Mouse (Mus musculus): Measurements from ENCODE around the gene Cd151.

Gene Cd151

DNA sequence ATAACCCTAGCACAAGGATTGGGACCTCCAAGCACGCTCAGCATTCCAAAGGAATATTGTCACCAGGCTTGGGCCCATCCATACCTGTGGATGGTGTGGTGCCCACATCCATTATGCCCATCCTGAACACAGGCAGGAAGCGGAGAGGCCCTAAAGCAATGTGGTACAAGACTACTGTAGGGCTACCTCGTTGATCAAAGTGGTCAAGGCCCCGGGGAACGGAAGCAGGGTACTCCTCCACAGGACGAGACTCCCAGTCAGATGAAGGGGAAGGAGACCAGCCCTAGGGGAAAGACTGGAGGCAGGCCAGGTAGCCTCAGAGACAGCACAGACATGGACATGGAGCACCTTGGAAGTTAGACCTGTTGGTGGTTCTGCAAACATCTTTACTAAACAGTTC, 5.6 kb downstream of the Cd151 start:
- no peak for DNase-seq (ENCODE audit: low read depth, low spot score)

DNA sequence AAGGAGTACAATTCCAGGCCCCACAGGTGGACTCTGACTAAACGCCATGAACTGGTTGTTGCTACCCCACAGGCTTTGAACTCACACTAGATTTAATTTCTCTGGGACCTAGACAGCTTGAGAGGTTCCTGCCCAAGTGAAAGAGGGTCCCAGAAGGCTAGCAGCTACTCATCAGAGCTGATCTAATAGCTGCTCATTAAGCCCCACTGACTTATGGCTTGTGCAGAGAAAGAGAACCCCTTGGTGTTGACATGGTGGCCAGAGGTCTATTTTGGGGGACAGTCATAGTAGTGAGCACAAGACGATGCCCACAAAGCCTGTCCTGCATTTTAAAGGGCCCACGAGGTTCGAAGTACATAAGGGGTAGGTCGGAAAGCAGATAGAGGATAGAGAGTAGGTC, 7.0 kb downstream of the Cd151 start:
- no peak for DNase-seq (ENCODE audit: low read depth, low spot score)

DNA sequence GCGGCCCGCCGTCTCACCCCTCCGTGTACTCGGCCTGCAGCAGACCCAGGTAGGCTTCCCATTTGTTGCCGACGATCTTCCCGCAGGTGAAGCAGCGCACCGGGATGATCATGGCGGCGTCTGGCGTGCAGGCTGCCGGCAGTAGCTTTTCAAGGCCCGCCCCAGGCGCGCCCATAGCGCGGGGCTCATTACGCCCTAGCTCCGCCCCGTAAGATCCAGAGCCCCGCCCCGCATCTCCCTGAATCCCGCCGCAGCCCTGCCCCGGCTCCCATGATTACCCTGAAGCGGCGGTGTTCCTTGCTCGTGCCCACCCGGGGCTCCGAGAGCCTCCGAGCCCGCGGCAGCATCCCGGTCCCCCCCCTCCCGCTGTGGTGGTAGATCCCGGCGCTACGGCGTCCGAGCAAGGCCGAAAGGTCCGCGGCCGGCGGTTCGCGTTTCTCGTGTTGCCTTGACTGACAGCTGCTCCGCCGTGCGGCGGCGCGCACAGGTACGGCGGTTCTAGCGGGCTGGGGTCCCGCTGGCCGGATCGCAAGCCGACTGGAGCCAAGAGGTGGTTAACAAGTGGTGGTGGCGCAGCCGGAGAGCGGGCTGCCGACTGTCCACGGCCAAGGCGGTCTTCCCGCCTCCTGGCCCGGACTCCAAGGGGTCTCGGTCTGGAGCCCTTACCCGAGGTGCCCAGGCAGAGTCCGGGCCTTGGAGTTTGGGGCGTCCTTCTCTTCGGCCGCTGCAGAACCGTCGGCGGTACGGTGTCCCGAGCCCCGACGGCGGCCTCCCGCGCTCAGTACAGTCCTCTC, 8.0 kb downstream of the Cd151 start, which contains the start of the genes Polr2l and Tspan4:
Polr2l (minus strand) TSS at position 122 of the 794 bp plus-strand sequence.
Tspan4 (plus strand) TSS at position 230 of the 794 bp plus-strand sequence.
- peak; percentile 91 for DNase-seq (ENCODE audit: low read depth, low spot score)

DNA sequence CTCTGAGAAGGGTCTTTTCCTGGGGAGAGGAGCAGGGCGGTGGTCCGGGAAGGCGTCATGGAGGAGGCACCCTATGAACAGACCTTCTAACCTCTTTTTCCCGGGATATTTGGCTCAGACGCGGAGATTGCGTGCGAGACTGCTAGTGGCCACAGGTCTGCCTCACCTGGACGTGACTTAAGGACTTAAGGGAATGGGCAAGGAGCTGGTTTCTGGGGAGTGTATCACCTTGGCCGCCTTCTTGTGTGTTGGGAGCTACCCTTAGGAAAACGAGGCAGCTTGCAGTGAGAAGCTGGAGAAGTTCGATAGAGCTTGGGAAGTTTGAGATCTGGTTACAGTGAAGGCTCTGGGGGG, 8.6 kb downstream of the Cd151 start:
- no peak for DNase-seq (ENCODE audit: low read depth, low spot score)

DNA sequence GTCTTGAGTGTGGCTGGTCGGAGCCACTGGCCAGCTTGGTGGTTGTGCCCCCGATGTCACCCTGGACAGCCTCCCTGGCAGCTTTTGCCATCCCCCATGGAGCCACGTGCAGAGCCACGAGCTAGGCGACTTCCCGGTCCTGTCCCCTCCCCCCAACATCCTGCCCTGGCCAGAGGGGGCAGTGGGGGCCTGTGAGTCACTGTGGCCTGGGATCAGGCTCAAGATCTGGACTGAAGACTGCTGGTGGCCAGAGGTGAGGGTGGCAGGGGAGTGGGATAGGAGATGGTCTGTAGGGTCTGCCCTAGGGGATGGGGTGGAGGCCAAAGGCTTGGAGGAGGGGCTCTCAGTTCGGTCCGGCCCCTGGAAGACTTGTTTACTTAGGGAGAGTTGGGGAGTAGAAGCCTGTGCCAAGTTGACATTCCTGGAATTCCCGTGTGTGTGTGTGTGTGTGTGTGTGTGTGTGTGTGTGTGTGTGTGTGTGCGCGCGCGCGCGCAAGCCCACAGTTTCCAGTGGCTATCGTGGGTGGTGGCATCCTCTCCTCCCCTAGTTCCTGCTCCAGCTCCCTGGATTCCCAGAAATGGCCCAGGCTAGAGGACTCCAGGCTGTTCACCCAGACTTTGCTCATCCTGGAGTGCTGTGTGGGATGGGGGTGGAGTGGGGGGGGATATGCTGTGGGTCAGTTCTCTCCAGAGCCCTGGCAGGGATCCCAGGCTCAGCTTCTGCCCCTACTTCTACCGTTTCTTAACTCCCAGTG, 9.2 kb downstream of the Cd151 start:
- peak; percentile 41 for DNase-seq (ENCODE audit: low read depth, low spot score)

DNA sequence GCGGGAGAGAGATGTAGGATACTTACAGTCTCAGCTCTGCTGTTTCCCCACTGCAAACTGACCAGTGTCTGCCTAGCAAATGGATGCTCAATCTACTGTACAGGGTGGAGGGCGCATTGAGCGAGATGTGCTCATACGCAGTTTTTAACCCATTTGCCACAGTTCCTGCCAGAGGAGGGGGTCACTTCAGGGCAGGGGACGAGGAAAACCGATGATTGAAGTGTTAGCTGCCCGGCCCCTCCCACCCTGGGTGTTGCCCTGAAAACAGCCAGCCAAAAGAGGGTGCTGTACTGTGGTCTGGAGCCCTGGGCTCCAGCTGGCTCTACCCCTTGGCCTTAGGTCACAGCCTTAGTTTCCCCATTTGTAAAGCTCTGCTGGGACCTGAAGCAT, 9.8 kb downstream of the Cd151 start:
- DNase-seq (ENCODE audit: low read depth, low spot score) = no peak

DNA sequence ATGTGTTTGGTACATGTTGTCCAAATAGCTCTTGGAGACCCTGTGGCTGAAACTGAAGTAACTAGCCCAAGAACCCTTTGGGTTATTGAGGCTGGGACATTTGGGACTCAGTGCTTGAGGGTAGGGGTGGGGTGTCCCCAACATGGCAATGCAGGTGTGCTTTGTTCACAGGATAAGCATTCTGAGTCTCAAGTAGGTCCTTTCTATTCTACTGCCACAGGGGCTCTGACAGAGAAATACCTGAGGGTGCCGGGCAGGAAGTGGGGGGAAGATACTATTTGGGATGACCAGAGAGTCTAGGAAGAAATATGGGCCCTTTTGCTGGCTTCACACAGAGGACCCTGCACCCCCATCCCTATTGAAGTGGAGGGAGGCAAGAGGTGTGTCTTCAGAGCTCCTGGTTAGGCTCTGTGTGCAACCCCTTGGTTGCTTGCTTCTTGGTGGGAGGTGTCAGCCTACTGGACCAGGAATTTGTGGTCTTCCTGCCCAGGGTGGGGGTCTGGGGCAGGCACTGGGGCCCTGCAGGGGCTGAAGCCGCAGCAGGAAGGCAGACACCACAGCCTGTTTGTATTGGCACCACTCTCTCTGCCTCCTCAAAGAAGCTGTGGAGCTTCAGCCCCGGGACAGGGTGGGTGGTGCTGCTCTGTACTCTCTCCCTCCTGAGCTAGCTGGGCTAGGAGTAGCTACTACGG, 10.5 kb downstream of the Cd151 start:
- DNase-seq (ENCODE audit: low read depth, low spot score) = no peak

DNA sequence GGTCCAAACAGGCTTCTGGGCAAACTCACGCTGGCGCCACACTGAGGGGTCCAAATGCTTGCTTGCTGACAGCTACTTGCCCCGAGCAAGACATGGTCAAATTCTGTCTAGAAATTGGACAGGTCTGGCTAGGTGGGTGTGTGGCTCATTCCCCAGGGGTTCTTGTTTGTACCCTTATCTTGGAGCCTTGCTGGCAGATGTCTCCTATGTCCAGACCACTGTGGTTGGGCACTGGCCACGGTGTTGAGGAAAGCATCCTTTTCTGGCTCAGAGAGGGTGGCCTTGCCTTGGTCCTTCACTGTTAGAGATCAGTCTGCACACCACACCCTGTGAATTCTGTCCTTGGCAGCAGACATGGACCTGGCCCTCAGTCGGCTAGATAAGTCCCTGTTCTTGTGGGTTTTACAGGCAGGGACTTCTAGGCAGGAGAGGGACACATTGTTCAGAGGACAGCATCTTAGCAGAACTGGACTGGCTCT, 11.1 kb downstream of the Cd151 start:
- no peak for DNase-seq (ENCODE audit: low read depth, low spot score)

DNA sequence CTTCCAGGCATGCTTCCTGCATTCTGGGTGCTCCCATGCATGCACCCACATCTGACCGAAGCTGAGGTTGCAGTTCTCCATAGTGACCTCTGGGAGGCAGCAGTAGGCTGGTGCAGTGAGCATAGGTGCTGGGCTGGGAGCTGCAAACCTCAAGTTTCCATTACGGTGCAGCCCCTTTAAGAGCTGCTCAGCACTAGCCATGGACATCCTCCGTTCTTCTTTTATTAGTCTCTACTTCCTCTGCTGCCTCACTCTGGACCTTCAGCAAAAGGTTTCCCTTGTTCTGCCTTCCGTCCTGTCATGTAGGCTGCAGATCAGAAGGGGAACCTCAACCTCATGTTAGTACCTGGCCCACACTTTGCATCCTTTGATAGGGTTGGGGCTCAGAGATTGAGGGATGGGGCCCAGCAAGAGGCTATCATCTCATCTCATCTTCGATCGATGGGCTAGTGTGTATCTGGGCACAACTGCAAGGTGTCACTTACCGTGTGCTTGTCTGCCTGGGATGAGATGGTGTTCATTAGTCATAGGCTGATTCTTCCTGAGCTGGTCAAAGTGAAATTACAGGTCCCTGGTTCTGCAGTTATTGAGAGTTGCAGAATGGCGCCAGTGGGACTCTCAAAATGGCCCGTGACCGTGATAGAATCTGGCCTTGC, 13.8 kb downstream of the Cd151 start:
- DNase-seq (ENCODE audit: low read depth, low spot score) = peak; percentile 88

DNA sequence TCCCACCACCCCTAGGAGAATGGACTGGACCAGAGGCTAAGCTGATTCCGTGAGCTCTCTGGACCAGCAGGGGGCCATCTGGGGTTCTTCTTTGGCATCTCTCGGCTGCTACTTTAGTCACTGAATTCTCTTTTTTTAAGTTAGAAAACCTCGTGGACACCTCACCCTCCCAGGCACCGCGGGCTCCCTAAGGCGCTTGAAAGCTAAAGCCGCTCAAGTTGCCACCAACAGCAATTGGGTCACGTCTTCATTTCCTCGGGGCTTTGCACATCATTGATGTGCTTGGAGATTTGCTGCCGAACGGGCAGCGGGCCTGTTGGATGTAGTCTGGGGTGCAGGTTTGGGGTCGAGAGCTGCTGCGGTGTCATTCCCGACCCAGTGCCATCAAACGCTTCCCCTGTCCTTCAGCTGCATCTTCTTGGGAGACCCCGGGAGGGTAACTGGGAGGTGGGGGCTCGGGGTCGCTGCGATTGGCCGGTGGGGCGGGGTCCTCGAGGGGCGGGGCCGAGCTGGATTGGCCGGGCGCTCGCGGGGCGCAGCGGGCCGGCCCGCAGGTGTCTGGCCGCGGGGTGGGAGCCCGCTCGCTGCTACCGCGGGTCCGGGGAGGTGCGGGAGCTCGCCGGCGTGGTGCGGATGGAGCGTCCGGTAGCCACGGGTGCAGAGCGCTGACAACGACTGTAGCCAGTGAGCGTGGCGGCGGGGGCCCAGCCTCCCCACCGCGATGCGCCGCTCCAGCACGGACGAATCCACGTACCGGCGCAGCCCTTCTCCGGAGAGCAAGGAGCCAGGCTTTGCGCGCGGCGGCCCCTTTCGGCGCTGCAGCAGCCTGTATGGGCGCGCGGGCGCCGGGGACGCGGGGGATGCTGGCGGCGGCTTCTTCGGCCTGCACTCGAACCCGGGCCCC, 14.6 kb downstream of the Cd151 start:
- peak; percentile 65 for DNase-seq (ENCODE audit: low read depth, low spot score)

DNA sequence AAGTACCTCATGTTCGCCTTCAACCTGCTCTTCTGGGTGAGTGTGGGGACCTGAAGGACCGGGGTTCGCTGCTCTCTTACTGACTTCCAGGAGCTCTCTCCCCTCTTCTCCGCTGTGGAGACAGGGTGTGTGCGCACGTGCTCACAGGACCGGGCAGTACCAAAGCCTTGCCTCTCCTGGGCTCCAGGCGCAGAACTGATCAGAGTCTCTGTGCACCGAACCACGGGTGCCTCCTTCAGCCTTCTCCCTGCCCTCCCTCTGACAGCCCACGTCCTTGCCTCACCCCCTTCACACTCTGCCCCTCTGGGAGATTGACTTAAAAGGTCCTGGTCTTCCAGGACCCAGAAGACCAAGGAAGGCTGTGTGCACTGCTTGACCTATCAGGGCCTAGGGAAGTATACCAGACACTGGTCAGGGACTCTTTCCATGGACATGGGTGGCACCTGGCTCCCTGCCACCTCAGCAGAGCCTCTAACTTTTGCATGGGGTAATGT, 15.4 kb downstream of the Cd151 start:
- no peak for DNase-seq (ENCODE audit: low read depth, low spot score)

DNA sequence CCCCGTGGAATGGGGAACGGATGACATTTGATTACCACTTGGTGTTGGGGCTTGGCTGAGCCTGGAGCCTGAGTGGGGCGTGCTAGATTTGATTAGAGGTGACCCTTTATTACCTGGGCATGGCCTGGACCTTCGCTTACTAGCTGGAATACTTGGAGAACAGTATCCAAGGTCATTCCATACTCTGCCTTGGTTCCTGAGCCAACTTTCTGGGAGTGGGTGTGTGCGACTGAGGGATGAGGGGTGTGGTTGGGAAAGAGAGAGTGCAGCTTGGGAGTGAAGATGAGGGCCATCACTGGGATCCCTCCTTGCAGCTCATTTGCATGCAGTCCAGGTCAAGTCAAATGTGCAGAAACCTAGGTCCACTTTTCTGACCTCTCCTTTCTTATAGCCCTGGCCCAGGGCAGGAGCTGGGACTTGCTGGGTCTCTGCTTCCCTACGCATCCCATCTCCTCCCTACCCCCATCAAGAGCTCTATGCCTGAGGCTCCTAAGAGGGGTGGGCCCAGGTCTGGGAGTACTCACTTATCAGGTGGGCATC, 16.0 kb downstream of the Cd151 start:
- DNase-seq (ENCODE audit: low read depth, low spot score) = no peak

DNA sequence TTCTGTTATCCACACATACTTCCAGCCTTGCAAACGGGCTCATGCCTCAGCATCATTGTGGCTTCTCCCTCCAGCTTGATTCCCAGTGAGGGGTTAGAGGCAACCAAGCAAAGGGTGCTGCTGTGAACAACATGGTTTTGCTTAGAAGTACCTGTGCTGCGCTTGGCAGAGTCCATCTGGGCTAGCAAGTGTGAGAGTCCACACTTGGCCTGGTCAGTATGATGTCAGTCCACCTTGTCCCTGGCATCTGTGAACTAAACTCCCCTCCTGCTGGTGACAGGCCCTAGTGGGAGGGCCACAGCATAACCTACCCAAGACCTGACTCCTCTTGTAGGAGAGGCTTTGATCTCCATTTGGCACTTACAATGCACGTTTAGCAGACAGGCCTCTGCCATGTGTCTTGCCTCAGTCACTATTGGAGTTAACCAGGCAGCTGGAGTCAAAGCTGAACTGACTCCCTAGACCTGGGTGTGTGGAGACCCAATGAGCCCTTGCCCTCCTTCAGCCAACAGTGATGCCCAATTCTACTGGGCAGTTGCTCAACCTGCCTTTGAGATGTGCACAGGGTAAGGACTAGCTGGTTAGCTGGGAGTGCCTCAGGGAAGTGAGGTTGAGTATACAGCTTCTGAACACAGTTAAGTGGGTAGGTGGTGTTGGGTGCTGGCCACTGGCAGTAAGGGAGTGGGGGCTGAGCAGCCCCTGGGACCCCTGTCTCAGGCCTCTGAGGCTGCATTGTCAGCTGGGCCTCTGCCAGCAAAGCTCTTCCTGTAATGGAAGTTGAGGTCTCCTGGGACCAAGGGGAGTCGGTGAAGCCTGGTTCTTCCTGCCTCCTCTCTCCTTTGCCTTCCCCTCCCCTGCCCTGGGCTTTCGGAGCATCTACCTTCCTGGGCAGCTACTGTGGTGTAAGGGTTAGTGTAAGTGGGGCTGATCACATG, 17.3 kb downstream of the Cd151 start:
- no peak for DNase-seq (ENCODE audit: low read depth, low spot score)

DNA sequence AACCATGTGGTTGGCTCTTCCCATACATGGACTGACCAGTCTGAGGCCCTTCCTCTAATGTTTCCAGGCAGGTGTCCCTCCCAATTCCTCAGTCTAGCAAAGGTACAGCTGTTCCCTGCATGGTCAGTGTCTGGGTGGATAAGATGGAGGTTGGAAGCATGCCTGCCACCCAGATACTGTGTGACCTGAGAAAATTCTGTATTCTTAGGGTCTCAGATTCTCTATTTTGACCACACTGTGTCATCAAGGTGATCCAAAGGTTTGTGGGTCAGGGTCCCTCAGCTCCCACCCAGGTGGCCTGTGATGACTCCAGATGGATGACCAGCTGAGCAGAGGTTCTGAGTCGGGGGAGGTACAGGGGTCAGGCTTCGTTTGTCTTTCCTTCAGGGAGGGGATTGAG, 18.0 kb downstream of the Cd151 start:
- DNase-seq (ENCODE audit: low read depth, low spot score) = no peak

DNA sequence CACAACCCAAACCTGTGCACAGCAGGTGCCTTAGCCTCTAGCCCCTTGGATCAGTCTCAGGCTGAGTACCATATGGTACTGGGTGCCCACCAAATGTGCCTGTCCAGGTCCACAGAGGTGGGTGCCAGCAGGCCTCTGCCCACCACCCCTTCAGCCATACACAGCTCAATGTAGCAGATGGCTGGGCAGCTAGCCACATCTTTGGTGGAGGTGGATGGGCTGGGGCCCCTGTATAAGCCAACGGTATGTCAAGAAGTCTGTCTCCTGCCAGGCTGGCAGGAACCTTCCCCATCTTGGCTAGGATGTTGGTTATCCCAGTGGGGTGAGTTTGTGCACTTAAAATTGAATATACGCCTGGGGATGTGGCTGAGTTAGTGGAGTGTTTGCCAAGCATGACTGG, 18.4 kb downstream of the Cd151 start:
- no peak for DNase-seq (ENCODE audit: low read depth, low spot score)

DNA sequence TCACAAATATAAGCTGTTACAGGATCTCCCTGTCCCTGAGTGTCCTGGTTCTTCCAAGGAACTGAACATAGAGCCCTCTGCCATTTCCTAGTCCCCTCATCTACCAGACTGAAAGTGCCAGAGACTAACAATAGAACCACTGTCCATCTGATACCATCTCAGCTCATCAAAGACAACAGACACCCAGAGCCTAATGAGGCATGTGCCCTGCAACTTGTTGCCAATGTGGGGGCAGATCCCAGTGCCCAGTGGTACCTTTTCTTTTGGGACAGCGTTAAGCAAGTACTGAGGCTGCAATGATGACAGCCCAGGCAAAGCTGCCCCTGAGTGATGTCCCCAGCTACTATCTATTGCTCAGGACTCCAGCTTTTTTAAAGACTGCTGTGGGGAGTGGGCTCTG, 19.0 kb downstream of the Cd151 start:
- DNase-seq (ENCODE audit: low read depth, low spot score) = no peak

DNA sequence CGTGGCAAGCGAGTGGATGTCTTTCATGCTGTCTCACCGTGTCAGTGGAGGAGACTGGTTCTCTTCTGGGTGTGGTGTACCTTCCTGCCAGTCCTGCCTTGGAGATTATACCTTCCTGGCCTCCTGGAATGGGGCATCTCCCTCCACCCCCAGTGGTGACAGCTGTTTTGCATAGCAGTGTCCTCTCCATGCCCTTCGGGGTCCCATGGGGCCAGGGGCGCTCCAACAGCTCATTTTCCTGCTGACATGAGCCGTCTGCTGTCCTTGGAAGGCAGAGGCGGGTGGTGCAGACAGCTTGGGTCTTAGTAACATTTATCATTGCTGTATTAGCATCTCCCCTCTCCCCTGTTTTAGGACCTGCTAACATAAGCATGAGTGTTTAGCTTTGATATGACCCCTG, 19.9 kb downstream of the Cd151 start:
- no peak for DNase-seq (ENCODE audit: low read depth, low spot score)

DNA sequence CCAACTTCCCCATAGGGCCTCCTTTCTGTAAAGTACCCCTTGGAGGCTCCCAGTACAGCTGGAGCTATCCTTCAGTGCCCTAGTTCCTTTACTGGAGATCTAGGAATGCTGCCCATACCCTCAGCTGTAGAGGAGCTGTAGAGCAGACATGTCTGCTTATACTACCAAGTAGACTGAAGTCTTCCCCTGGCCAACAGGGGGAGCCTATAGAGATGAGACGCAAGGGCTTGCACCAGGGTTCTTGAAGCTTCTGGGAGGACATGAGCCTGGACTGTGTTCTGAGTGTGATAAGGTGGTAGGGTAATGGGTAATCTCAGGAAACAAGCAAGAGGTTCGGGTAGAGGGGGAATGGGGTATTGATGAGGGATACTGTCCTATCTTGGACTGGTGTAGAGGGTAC, 24.0 kb downstream of the Cd151 start:
- DNase-seq (ENCODE audit: low read depth, low spot score) = no peak

DNA sequence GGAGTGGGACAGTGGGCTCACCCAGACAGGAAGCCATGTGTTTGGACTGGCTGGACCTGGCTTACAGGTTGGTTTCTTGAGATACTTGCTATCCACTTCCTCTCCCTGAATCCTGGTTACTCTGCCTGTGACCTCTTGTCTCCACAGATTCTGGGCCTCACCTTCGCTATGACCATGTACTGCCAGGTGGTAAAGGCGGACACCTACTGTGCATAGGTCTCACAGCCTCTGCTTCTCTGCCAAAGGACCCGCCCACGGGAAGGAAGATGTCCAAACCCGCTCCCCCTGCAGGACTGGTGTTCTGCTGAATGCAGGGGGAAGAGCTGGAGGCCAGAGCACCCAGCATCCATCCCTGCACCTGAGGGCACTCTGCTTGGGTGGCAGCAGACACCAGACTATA, 25.5 kb downstream of the Cd151 start:
- DNase-seq (ENCODE audit: low read depth, low spot score) = no peak

Measured in CD4-positive helper T cell, adult 2 months (primary cell).